Mouse (Mus musculus) liver, embryonic 12.5 days (tissue): ENCODE data around the gene Rexo1. TPM values are rescaled to one million over a fixed set of nuclear protein-coding genes. Genes with fewer than 3 reads are reported as not detected.
A peak's percentile ranks its signal among the peaks of the same experiment; 100 is the strongest.

Experiments
- ATAC-seq: fragments of 200-750 bp; cut with Nextera tagmentation; 2 replicates; pipeline ENCODE4 v1.8.0; 2017; ENCODE audit warnings: moderate number of reproducible peaks, mild to moderate bottlenecking, moderate library complexity
- H3K27ac ChIP-seq: fragments of 300-500 bp; sonication (generic); 2 replicates; pipeline ENCODE4 v1.5.1; 2016; ENCODE audit warnings: mild to moderate bottlenecking
- H3K27me3 ChIP-seq: fragments of 300-500 bp; sonication (generic); replicated peaks from 2 replicates; pipeline ENCODE4 v1.6.1; 2016; ENCODE audit warnings: mild to moderate bottlenecking, moderate library complexity
- H3K36me3 ChIP-seq: fragments of 300-500 bp; sonication (generic); 2 replicates; pipeline ENCODE4 v1.6.1; 2016; ENCODE audit warnings: mild to moderate bottlenecking, moderate library complexity
- H3K4me1 ChIP-seq: fragments of 300-500 bp; sonication (generic); 2 replicates; pipeline ENCODE4 v1.6.1; 2016
- H3K4me2 ChIP-seq: fragments of 300-500 bp; sonication (generic); 2 replicates; pipeline ENCODE4 v1.6.1; 2016; ENCODE audit warnings: mild to moderate bottlenecking, moderate library complexity
- H3K4me3 ChIP-seq: fragments of 300-500 bp; sonication (generic); 2 replicates; pipeline ENCODE4 v1.5.1; 2016; ENCODE audit warnings: mild to moderate bottlenecking, moderate library complexity
- H3K9ac ChIP-seq: fragments of 300-500 bp; sonication (generic); 2 replicates; pipeline ENCODE4 v1.6.1; 2016; ENCODE audit warnings: mild to moderate bottlenecking, moderate library complexity
- H3K9me3 ChIP-seq: fragments of 300-500 bp; sonication (generic); replicated peaks from 2 replicates; pipeline ENCODE4 v1.6.1; 2016; ENCODE audit warnings: mild to moderate bottlenecking, moderate library complexity
- WGBS: fragments of 180-500 bp; shearing (Covaris S2); methylation state at CpG from one replicate; pipeline ENCODE4 v1.1.7; 2016; ENCODE audit not compliant: insufficient replicate concordance; 5-methylcytosine and 5-hydroxymethylcytosine counted together
- polyA plus RNA-seq: library from polyadenylated mRNA; unstranded; fragments of >200 nt; fragmentation: Nextera tagmentation; extraction: Ambion mirVana; gene quantifications from 2 replicates; pipeline ENCODE4 v1.2.1, GENCODE M21; 2016

Gene Rexo1
- polyA plus RNA-seq, 1 experiment from 2014 or later, result 23.9 TPM

DNA sequence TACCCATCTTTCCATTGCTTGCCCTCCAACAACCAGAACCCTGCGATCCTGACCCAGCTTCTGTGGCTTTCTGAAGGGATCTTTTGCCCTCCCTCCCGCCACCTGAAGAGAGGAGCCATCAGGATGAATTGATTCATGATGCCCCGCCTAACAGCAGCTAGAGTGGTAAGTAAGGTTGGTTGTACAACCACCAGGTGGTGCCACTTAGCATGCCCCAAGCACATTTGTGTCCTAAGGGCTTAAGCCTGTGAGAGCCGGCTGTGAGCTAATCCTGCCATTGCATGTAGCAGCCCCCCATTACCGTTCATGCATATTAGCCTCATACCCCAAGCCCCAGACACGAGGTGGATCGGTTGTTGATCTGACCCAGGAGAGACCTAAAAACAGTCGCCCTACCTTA is 17.6 kb upstream of the Rexo1 start:
- Histone ChIP-seq H3K27ac (peak overlapping the region; percentile 99), H3K36me3 (peaks cover 40% of the 10 kb centered on the region), H3K4me3 (peak overlapping the region; percentile 91), H3K9ac (peak overlapping the region; percentile 96), H3K27me3 (no peaks in the 10 kb centered on the region), H3K9me3 (no peaks in the 10 kb centered on the region), H3K4me1 (peaks cover 59% of the 10 kb centered on the region), H3K4me2 (peak overlapping the region; percentile 100)
- ATAC-seq, result peak; percentile 50
- WGBS, result 11% methylated on average over 8 of the region's 8 CpGs

- ATAC-seq, result peak; percentile 61
- Histone ChIP-seq H3K9me3 (no peaks in the 10 kb centered on the region), H3K36me3 (peaks cover 34% of the 10 kb centered on the region), H3K4me2 (peak overlapping the region; percentile 100), H3K4me3 (peak overlapping the region; percentile 91), H3K27me3 (no peaks in the 10 kb centered on the region), H3K9ac (peak overlapping the region; percentile 96), H3K27ac (peak overlapping the region; percentile 99), H3K4me1 (peaks cover 59% of the 10 kb centered on the region)
- WGBS, result under 1% methylated on average over 29 of the region's 29 CpGs
Measured at GRCm38 (mm10) chr10:80578131-80578750, 16.9 kb upstream of the Rexo1 start.

DNA sequence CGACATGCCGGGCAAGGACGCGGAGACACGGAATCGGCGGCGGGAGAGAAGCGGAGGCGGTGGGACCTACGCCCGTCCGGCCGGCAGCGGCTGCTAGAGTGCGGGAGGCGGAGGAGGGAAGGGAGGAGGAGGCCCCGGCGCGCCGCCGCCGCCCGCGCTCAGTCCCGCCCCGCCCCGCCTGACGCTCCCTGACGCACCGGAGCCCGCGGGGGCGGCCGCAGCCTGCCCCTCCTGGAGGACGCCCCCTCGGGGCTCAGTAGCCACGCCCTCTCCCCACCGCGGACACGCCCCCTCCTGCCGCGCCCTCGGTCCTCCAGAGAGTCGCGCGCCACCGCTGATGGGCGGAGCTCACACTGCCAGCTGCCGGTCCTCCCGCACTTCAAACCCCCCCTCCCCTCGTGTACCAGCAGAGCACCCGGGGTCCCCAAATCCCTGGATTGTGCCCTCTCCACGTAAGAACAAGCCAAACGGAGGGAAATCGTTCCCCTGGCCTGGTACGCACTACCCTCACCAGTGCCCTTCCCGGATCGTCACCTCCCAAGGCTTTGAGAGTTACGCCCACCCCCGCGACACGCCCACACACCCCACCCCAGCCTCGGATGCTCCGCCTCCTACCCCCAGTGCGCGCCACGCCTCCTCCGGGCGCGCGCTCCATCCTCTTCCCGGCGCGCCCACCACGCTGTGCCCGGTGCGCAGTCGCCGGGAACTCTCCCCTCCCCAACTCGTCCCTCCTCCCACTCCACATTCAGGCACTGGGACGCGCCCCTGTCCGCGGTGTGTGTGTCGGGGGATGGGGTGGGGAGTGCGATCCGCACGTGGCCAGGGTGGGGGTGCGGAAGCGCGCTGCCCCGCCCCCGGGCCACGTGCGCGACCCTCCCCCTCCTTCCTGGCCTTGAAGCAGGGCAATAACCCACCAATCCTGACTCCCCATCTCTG is 16.1 kb upstream of the Rexo1 start, which contains the start of gene Klf16:
Gene Klf16, minus strand, starts transcription at position 127 of the 936 bp plus-strand sequence.
- peaks cover 28% of the 10 kb centered on the region for H3K36me3 ChIP-seq
- H3K4me2 ChIP-seq, result peak within 1 kb of the TSS; percentile 100
- H3K4me3 ChIP-seq, result peak within 1 kb of the TSS; percentile 91
- peaks cover 66% of the 10 kb centered on the region for H3K4me1 ChIP-seq
- no peaks in the 10 kb centered on the region for H3K9me3 ChIP-seq
- peak within 1 kb of the TSS; percentile 99 for H3K27ac ChIP-seq
- peak; percentile 76 for ATAC-seq
- H3K9ac ChIP-seq, result peak within 1 kb of the TSS; percentile 96
- H3K27me3 ChIP-seq, result no peaks in the 10 kb centered on the region
- WGBS, result under 1% methylated on average over 62 of the region's 97 CpGs

GRCm38 (mm10) chr10:80576351-80577194 is 15.2 kb upstream of the Rexo1 start:
- Histone ChIP-seq H3K27me3 (no peaks in the 10 kb centered on the region), H3K27ac (peak overlapping the region; percentile 99), H3K4me3 (peak overlapping the region; percentile 91), H3K9me3 (no peaks in the 10 kb centered on the region), H3K4me2 (peak overlapping the region; percentile 100), H3K36me3 (peaks cover 20% of the 10 kb centered on the region), H3K9ac (peak overlapping the region; percentile 96), H3K4me1 (peaks cover 74% of the 10 kb centered on the region)
- under 1% methylated on average over 93 of the region's 96 CpGs for WGBS
- ATAC-seq, result no peak

DNA sequence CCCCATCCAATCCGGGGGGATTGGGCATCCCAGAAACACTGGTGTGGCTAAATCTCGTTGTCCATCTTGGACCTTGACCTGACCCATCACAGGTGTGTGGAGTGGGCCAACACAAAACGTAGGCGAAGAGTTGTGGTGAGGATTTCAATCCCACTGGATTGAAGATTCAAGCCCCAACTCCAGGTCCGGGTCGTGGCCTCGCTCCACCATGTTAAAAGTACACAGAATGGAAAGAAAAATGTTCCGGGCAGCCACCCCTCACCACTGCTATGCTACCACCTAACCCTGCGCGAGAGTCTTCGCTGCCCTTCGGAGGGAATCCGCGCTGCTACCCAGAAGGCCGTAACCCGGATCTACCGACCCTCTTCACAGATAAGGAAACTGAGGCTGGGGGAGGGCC is 14.6 kb upstream of the Rexo1 start:
- H3K36me3 ChIP-seq, result peaks cover 14% of the 10 kb centered on the region
- no peaks in the 10 kb centered on the region for H3K9me3 ChIP-seq
- no peak for ATAC-seq
- whole genome bisulfite sequencing, result 5% methylated on average over 17 of the region's 17 CpGs
- no peaks in the 10 kb centered on the region for H3K27me3 ChIP-seq
- peak overlapping the region; percentile 91 for H3K4me3 ChIP-seq
- H3K4me2 ChIP-seq, result peak overlapping the region; percentile 100
- peaks cover 81% of the 10 kb centered on the region for H3K4me1 ChIP-seq
- H3K9ac ChIP-seq, result peak overlapping the region; percentile 96
- peak overlapping the region; percentile 99 for H3K27ac ChIP-seq

GRCm38 (mm10) chr10:80574896-80575295 is 13.5 kb upstream of the Rexo1 start:
- ATAC-seq, result no peak
- Histone ChIP-seq H3K4me1 (peaks cover 88% of the 10 kb centered on the region), H3K4me2 (peak overlapping the region; percentile 100), H3K27ac (peak overlapping the region; percentile 99), H3K4me3 (peak overlapping the region; percentile 91), H3K27me3 (no peaks in the 10 kb centered on the region), H3K36me3 (peaks cover 12% of the 10 kb centered on the region), H3K9me3 (no peaks in the 10 kb centered on the region), H3K9ac (peak overlapping the region; percentile 96)
- 62% methylated on average over 3 of the region's 3 CpGs for WGBS

GRCm38 (mm10) chr10:80573944-80574343 is 12.6 kb upstream of the Rexo1 start:
- Histone ChIP-seq H3K9ac (peak overlapping the region; percentile 96), H3K4me3 (peak overlapping the region; percentile 91), H3K9me3 (no peaks in the 10 kb centered on the region), H3K4me2 (peak overlapping the region; percentile 100), H3K36me3 (peaks cover 16% of the 10 kb centered on the region), H3K4me1 (peaks cover 87% of the 10 kb centered on the region), H3K27me3 (no peaks in the 10 kb centered on the region), H3K27ac (peak overlapping the region; percentile 99)
- ATAC-seq, result no peak
- WGBS, result 57% methylated on average over 9 of the region's 9 CpGs

GRCm38 (mm10) chr10:80572477-80572876 is 11.1 kb upstream of the Rexo1 start:
- WGBS, result 24% methylated on average over 2 of the region's 2 CpGs
- H3K9me3 ChIP-seq, result no peaks in the 10 kb centered on the region
- peak overlapping the region; percentile 99 for H3K27ac ChIP-seq
- peak overlapping the region; percentile 96 for H3K9ac ChIP-seq
- no peaks in the 10 kb centered on the region for H3K27me3 ChIP-seq
- H3K4me1 ChIP-seq, result peaks cover 85% of the 10 kb centered on the region
- peak overlapping the region; percentile 100 for H3K4me2 ChIP-seq
- ATAC-seq, result peak; percentile 71
- peaks cover 31% of the 10 kb centered on the region for H3K36me3 ChIP-seq
- peak overlapping the region; percentile 91 for H3K4me3 ChIP-seq

GRCm38 (mm10) chr10:80570871-80571836 is 9.8 kb upstream of the Rexo1 start:
- H3K27ac ChIP-seq, result peak overlapping the region; percentile 99
- peak overlapping the region; percentile 96 for H3K9ac ChIP-seq
- H3K4me1 ChIP-seq, result peaks cover 93% of the 10 kb centered on the region
- WGBS, result 13% methylated on average over 30 of the region's 30 CpGs
- peak overlapping the region; percentile 91 for H3K4me3 ChIP-seq
- peak; percentile 55 for ATAC-seq
- no peaks in the 10 kb centered on the region for H3K27me3 ChIP-seq
- H3K9me3 ChIP-seq, result no peaks in the 10 kb centered on the region
- H3K4me2 ChIP-seq, result peak overlapping the region; percentile 100
- H3K36me3 ChIP-seq, result peaks cover 40% of the 10 kb centered on the region

GRCm38 (mm10) chr10:80570419-80570818 is 9.1 kb upstream of the Rexo1 start:
- Histone ChIP-seq H3K27me3 (no peaks in the 10 kb centered on the region), H3K27ac (peak overlapping the region; percentile 99), H3K36me3 (peaks cover 48% of the 10 kb centered on the region), H3K4me1 (peaks cover 90% of the 10 kb centered on the region), H3K4me3 (peak overlapping the region; percentile 91), H3K9ac (peak overlapping the region; percentile 96), H3K4me2 (peak overlapping the region; percentile 100), H3K9me3 (no peaks in the 10 kb centered on the region)
- ATAC-seq, result no peak
- WGBS, result 14% methylated on average over 10 of the region's 10 CpGs
